Mouse (Mus musculus) thymus, postnatal 14 days (tissue): ENCODE results near the gene Itgb1bp1.

Source experiments
- DNase-seq: peaks from one replicate; pipeline ENCODE4 v3.0.0; 2021

The Itgb1bp1 gene

GRCm38 (mm10) chr12:21241965-21242364 lies 44.1 kb downstream of the Itgb1bp1 start:
- no peak for DNase-seq

- no peak for DNase-seq
Measured at GRCm38 (mm10) chr12:21234560-21234959, 51.5 kb downstream of the Itgb1bp1 start.

- no peak for DNase-seq
Measured at GRCm38 (mm10) chr12:21233727-21234126, 52.4 kb downstream of the Itgb1bp1 start.

- DNase-seq = no peak
Measured at GRCm38 (mm10) chr12:21229076-21229918, 56.8 kb downstream of the Itgb1bp1 start.

GRCm38 (mm10) chr12:21228650-21229049 lies 57.4 kb downstream of the Itgb1bp1 start:
- DNase-seq = no peak

GRCm38 (mm10) chr12:21227076-21227980 lies 58.8 kb downstream of the Itgb1bp1 start:
- peak; percentile 13 for DNase-seq

- DNase-seq = no peak
Measured at GRCm38 (mm10) chr12:21226316-21226715, 59.8 kb downstream of the Itgb1bp1 start.

- DNase-seq = no peak
Measured at GRCm38 (mm10) chr12:21225358-21225757, 60.7 kb downstream of the Itgb1bp1 start.

GRCm38 (mm10) chr12:21223923-21224322 lies 62.2 kb downstream of the Itgb1bp1 start:
- no peak for DNase-seq

- DNase-seq = no peak
Measured at GRCm38 (mm10) chr12:21220596-21220995, 65.5 kb downstream of the Itgb1bp1 start.

GRCm38 (mm10) chr12:21217776-21218444 lies 68.2 kb downstream of the Itgb1bp1 start:
- DNase-seq = no peak

- DNase-seq = no peak
Measured at GRCm38 (mm10) chr12:21214551-21215165, 71.4 kb downstream of the Itgb1bp1 start.

- peak; percentile 42 for DNase-seq
Measured at GRCm38 (mm10) chr12:21212876-21213275, 73.2 kb downstream of the Itgb1bp1 start.

GRCm38 (mm10) chr12:21209273-21209672 lies 76.8 kb downstream of the Itgb1bp1 start:
- DNase-seq = no peak

- no peak for DNase-seq
Measured at GRCm38 (mm10) chr12:21208172-21208795, 77.8 kb downstream of the Itgb1bp1 start.

- DNase-seq = no peak
Measured at GRCm38 (mm10) chr12:21207422-21207821, 78.7 kb downstream of the Itgb1bp1 start.

- DNase-seq = no peak
Measured at GRCm38 (mm10) chr12:21205799-21206198, 80.3 kb downstream of the Itgb1bp1 start.

GRCm38 (mm10) chr12:21204701-21205312 lies 81.3 kb downstream of the Itgb1bp1 start:
- DNase-seq = no peak

- no peak for DNase-seq
Measured at GRCm38 (mm10) chr12:21201485-21202269, 84.4 kb downstream of the Itgb1bp1 start.

- no peak for DNase-seq
Measured at GRCm38 (mm10) chr12:21200613-21201012, 85.5 kb downstream of the Itgb1bp1 start.

GRCm38 (mm10) chr12:21196420-21196819 lies 89.7 kb downstream of the Itgb1bp1 start:
- no peak for DNase-seq
